Mouse (Mus musculus) neural tube, embryonic 10.5 days (tissue): Measurements from ENCODE around the gene Hemgn.

ENCODE experiments used
- DNase-seq: peaks from one replicate; pipeline ENCODE4 v3.0.0-alpha.2; 2017; ENCODE audit warnings: low spot score; ENCODE audit errors: extremely low spot score

The Hemgn gene

DNA sequence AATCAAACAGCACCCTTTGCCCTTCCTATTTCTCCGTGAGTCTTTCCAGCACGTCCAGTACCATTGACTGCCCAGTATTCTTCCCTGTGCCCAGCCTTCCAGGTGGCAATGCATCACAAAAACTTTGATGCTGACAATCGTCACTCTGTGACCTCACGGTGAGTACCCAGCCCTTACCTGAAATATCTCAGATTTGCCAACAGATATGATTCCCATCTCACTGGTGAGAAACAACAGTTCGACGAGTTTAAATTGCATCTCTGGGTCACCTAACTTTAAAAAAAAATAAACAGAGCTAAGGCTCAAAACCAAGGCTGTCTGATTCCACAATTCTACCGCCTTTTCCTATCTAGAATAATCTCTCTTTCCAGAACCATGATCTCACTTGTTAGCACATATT is at the start of gene Hemgn:
Gene Hemgn (minus strand): TSS at position 101 of the 400 bp plus-strand sequence.
- no peak for DNase-seq

GRCm38 (mm10) chr4:46458411-46458810 is 45.1 kb upstream of the Hemgn start:
- DNase-seq, result no peak

DNA sequence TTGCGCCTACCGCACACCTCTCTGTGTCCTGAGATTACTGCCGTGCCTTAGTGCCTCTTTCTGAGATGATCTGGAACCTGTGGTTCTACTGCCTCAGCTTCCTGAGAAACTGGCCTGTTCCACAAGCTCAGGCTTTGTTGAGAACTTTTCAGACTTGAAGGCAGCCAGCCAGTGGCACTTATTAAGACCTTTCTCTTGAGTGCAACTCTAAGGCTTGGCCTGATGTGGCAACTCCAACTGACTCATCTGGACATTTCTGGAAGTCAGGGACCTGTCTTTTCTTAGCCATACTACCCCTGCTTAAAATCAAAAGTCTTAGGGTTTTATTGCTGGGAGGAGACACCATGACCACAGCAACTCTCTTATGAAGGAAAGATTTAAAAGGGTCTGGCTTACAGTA is 43.9 kb upstream of the Hemgn start:
- DNase-seq, result no peak

DNA sequence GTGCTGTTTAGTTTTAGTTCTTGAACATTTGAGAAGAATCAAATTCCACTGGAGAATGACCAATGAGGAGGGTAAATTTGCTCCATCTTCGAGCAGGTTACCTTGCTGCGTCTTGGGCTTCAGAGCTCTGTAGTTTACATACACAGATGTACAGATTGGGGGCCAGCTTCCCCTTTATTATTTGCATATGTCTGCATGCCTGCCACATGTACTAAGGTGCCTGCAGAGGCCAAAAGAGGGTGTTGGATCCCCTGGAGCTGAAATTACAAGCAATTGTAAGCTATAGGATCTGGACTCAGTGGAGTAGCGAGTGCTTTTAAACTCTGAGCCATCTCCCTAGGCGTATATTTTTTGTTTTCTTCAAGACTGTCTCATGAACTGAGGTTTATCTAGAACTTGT is 43.5 kb upstream of the Hemgn start:
- DNase-seq, result no peak

- DNase-seq, result no peak
These were observed 41.0 kb upstream of the Hemgn start for GRCm38 (mm10) chr4:46454097-46454864.

DNA sequence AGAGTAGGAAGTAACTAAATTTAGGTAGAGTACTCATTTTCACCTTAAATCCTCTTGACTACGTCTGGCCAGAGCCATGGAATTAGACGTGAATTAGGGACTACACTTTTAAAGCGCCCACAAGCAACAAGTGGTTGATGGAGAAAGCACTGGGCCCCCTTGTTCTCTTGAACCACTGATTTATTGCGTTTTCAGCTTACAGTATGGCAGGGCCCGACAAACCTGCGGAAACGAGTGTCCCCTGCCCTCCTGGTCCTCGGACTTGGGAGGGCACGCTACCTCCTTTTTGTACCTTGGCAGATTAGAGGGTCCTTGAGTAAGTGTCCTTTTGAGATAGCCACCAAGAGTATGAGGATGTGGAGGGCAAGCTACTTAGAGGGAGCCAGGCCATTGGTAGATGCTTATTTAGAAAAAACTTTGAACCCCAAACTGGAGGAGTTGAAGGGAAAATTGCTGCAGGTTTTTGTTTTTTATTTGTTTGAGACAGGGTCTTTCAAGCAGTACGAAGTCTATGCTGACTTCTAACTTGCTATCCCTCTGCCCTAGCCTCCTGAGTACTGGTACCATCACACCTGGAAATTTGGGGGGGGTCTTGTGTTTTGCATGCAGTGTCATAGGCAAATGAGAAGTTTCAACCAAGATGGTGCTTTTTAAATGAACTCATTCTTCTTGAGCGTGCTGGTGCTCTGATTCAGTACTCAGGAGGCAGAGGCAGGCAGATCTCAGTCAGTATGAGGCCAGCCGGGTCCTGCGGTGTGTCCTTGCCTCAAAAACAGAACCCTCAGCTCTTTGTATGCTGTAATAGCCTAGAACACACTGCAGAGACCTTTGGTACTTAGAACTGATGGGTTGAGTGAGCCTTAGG is 39.8 kb upstream of the Hemgn start:
- peak; percentile 36 for DNase-seq

- DNase-seq, result no peak
These were observed 39.2 kb upstream of the Hemgn start for GRCm38 (mm10) chr4:46452481-46452850.

GRCm38 (mm10) chr4:46451758-46452480 is 38.6 kb upstream of the Hemgn start:
- peak; percentile 80 for DNase-seq

DNA sequence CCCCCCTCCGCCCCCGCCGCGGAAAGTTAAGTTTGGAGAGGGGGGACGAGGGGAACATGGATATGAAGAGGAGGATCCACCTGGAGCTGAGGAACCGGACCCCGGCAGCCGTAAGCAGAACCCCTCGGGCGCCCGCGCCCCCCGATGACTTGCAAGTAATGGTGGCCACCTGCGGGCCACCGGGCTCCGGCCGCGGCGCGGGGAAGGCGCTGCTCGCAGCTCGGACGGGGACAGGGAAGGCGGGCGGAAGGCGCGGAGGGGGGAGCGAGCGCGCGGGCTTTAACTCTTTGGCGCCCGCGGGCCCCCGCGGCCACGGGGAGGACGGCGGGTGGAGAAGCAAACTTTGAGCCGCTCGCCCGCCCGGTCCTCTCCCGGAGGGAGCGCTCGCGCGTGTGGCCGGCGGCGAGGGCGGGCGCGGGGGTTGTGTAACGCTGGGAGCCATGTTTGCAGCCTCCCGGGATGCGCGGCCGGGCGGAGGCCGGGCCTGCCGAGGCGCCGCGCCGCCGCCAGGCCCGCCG is 38.0 kb upstream of the Hemgn start:
- peak; percentile 78 for DNase-seq

- peak; percentile 90 for DNase-seq
These were observed 37.3 kb upstream of the Hemgn start, which contains the start of gene Anp32b for GRCm38 (mm10) chr4:46450519-46451131. Anp32b (plus strand) TSS chr4:46450902.

DNA sequence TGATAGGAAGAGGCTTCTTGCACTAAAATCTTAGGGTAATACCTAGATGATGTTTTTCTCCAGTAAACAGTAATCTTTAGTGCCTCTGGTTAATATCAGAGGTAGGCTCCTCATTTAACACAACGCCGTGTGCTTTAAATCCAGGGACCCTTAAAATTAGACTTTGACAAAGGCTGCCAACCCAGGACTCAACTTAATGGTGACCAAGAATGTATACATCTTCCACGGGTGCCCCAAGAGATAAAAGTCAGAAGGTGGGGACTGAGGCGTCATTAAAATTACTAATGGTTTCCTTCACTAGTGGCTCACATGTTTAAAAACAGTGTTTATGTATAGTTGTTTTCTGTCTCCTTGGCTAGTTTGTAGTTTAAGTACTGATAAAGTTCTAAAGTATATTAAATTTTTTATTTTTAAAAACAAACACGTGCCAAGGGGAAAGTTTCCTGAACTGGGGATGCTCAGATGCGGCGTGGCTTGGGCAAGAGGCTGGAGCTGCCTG is 36.8 kb upstream of the Hemgn start:
- DNase-seq, result no peak

- no peak for DNase-seq
These were observed 35.6 kb upstream of the Hemgn start for GRCm38 (mm10) chr4:46448886-46449285.

DNA sequence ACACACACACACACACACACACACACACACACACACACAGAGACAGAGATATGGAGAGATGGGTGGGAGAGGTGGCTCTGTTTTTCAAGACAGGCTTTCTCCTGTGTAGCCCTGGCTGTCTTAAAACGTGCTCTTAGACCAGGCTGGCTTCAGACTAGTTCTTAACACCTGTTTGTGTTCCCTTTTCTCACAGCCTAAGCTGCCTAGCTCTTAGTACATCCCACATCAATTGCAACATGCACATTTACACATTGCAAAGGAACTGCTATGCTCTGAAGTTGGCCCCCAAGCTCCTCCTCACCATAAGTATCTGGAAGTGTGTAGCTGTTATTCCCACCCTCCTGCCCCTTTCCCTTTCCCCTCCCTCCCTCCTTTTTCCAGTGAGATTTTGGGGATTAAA is 34.2 kb upstream of the Hemgn start:
- no peak for DNase-seq

DNA sequence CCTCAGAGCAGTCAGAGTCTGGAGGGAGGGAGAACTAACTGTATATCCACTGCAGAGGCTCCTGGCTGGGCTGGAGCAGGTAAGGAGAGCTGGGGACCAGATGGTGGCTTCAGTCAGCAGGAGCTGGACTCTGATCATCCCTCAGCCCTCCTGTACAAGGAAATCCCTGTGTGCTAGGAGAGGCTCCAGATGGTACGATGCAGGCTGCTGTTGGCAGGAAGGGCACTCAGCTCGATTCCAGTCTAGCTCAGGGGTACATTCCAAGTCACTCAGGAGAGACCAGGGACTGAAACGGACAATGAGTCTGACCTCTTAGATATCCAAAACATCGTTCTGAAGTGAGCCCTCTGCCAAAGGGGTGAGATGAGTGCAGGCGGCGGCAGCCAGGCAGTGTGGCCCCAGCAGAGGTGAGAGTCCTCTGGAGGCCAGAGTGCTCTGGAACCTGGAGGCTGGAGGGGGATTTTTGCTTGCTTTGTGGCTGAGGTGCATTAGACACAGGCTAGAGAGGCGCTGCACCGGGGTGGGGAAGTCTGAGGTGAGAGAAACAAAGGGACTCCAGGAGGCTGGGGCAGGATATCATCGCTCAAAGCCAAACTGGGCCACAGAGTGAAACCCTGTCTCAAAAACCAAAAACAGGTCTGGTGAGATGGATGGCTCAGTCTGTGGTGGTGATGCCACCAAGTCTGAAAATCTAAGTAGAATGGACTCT is 32.1 kb upstream of the Hemgn start:
- DNase-seq, result no peak

DNA sequence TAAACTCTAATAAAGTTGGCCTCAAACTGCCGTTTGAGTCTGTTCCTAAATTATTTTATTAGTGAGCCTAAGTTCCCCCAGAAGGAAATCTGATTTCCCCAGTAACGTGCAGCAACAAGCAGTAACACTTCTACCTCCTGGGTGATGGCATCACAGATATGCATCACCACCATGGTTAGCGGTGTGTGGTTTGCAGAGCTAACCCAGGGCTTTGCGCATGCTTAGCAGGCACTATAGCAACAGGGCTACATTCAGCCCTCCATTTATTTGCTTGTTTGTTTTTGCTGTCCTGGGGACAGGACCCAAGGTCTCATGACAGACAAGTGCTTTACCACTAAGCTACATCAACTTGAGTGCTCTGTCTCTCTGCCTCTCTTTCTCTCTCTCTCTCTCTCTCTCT is 29.2 kb upstream of the Hemgn start:
- no peak for DNase-seq

DNA sequence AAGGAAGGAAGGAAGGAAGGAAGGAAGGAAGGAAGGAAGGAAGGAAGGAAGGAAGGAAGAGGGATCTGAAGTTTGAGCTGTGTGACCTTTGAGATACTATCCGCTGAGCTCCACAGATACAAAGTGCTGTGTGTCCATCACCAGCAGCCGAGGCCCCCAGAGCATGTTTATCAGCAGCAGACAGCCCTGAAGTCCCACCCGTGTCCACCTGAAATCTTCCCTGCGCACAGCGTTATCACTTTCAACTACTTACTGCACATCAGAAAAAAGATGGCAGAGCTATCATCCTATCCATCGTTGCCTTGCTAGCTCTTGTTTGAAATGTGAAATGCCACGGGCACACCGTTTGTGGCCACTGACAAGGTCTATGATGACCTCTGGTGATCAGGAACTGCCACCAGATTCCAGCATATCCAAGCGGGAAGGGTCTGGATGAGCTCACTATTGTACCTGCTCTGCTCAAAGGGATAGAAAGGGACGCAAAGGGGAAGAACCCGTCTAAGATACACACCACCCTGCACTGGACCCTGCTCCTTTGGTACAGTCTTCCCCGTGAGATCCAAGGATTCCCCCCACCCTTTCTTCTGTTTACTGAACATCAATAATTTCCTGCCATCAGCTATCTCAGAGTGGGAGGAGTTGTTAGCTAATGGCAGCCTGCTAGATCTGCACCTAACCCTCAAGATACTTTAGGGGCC is 19.2 kb upstream of the Hemgn start:
- DNase-seq, result no peak

DNA sequence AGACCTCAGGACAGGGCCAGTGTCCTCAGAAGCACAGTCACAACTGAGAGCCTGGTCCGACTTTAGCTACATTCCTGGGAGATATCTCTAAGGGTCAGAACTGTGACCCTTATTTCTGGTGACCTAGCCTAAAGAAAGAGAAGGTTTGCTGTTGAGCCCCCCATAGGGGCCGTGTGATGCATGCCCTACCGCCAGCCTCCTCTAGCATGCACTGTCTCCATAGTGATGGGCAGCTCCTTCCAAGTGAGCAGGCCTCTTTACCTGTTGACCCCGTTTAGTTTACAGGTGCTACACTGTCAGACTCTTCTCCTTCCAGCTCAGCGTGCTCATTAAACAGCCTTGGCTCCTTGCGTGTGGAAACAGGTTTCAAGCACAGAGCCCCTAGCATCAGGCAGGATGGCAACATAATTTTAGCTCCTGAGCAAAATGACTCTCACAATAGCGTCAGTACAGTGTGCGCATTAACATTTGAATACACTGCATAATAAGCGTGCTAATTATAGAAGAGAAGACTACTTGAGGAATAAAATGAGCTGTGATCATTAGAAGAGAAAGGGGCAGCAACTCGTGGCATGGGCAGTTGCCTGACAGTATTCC is 15.7 kb upstream of the Hemgn start:
- no peak for DNase-seq

- DNase-seq, result no peak
These were observed 9.3 kb upstream of the Hemgn start for GRCm38 (mm10) chr4:46422625-46423024.

DNA sequence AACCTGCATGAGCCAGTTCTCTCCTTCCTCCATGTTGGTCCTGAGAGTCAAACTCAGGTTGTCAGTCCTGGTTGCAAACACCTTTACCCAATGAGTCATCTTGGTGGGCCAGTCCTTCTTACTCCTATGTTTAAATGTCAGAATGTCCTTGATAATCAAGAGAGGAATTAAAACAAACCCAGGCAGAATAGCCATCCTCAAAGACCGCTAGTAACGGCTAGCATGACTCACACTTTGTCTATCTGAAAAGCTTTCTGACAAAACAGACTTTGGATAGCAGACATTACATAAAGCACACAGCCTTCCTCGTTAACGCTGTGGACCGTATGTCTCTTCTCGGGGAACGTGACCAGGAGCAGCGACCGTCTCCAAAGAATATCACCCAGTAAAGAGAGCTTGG is 5.5 kb upstream of the Hemgn start:
- no peak for DNase-seq
